Mouse (Mus musculus): ENCODE data around the gene Slc6a16. TPM values are rescaled to one million over a fixed set of nuclear protein-coding genes. Genes with fewer than 3 reads are reported as not detected.

The Slc6a16 gene
- polyA plus RNA-seq (2012; ENCODE audit: insufficient read depth, insufficient read length, low replicate concordance, missing spikeins) = not detected in 2 replicates

DNA sequence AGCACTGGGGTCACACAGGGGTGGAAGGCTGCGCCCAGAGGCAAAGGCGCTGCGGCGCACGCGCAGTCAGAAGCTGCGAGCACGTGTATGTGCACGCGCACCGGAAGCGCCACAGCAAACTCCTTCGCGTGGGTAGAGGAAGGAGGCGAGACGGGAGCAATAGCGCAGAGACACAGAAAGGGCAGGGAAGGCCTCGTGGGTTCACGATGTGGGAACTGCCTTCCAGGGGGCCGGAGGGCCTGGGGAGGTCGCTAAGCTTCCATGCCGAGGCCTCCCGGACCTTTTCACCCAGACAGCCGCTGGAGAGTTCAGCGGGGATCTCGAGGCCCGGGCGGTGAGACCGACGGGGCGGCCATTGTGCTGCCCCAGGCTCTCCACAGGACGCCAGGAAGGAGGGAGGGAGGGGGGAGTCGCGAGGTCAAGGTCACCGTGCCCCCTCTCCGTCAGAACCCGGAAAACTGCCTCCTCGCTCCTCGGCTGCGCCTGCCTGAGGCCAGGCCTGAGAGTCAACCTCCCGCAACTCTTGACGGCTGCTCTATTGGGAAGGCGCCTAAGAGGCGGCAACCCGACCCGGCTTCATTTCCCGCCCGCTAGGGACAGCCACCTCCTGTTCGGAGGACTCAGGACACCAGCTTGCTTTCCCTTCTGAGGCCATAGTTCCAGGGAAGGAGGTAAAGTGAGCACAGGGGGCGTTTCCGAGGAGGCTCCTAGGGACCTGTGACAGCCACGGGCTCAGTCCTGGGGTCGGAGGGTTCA lies at the start of gene Slc6a16:
TSS of gene Slc6a16 (plus strand) at position 453 of the 756 bp plus-strand sequence.
- H3K4me3 ChIP-seq (ENCODE audit: insufficient read depth, low read depth, low read length) = peak within 1 kb of the TSS; percentile 42
- 16% methylated on average over 53 of the region's 53 CpGs for WGBS
- TF ChIP-seq POLR2A (IDR thresholded peaks at IDR 0.05; ENCODE audit: insufficient read depth, low read depth, low read length) = peak; percentile 27; the same call in 1 of the 2 replicates
- no peak for TF ChIP-seq CTCF (IDR thresholded peaks at IDR 0.05; ENCODE audit: insufficient read depth, low read depth, low read length)

DNA sequence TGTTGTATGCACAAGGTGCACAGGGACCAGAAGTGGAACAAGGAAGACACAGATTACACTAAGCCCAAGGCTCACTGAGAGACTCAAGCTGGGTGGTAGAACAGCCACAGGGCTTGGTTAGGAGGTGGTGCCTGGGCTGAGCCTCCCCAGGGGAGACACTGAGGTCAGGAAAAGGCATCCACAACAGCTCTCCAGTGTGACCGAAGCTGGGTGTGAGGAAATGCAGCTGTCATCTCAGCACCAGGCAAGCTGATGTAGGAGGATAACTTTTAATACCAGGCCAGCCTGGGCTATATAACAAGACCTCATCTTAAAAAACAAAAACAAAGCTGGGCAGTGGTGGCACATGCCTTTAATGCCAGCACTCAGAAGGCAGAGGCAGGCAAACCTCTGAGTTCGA lies 49.7 kb upstream of the Slc6a16 start:
- H3K4me1 ChIP-seq (ENCODE audit: control insufficient read depth, insufficient read depth, low read length) = 0 out of 2 replicates have a peak, but pooled peaks cover 6% of the 10 kb centered on the region
- TF ChIP-seq POLR2A (IDR thresholded peaks at IDR 0.05; ENCODE audit: insufficient read depth, low read depth, low read length) (no peak), CTCF (IDR thresholded peaks at IDR 0.05; ENCODE audit: insufficient read depth, low read depth, low read length) (no peak)
- WGBS = 73% methylated on average over 2 of the region's 2 CpGs
- no peak overlapping the region for H3K4me3 ChIP-seq (ENCODE audit: insufficient read depth, low read depth, low read length)
- no peak overlapping the region for H3K27ac ChIP-seq (ENCODE audit: insufficient read depth, low read depth, low read length)

More for the DNA sequence above, at the start of gene Slc6a16:
- Histone ChIP-seq H3K4me1 (ENCODE audit: control insufficient read depth, insufficient read depth, low read length) (peaks cover 9% of the 10 kb centered on the region), H3K27ac (ENCODE audit: insufficient read depth, low read depth, low read length) (no peak within 1 kb of the TSS)

DNA sequence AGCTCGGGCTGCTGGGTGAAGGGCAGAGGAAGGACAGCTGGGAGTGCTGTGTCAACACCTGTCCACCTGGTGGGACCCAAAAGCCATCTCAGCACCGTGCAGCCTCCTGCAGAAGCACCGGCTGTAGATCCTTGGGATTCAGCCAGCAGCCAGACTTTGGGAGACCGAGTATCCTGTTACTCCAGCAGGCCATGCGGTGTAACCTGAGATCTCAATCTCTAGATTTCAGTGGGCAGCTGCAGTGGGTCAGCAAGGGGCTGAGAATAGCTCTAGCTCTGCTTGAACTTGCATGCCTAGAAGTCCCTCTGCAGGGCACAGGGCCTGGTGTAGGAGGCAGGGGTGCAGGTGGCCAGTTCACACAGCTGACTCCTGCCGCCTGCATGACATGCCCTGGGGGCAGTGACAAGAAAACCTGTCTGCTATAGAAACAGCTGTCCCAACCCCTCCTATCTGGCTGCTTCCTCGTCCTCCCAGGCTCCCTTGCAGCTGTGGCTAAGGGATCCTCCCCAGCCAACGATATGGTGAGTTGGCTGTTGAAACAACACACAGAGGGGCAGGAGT lies 49.0 kb upstream of the Slc6a16 start:
- Histone ChIP-seq H3K4me1 (ENCODE audit: control insufficient read depth, insufficient read depth, low read length) (peaks cover 8% of the 10 kb centered on the region; the same call in 1 of the 2 replicates), H3K27ac (ENCODE audit: insufficient read depth, low read depth, low read length) (no peak overlapping the region), H3K4me3 (ENCODE audit: insufficient read depth, low read depth, low read length) (no peak overlapping the region)
- WGBS = 57% methylated on average over 8 of the region's 8 CpGs
- TF ChIP-seq CTCF (IDR thresholded peaks at IDR 0.05; ENCODE audit: insufficient read depth, low read depth, low read length) = no peak
- no peak for TF ChIP-seq POLR2A (IDR thresholded peaks at IDR 0.05; ENCODE audit: insufficient read depth, low read depth, low read length)

DNA sequence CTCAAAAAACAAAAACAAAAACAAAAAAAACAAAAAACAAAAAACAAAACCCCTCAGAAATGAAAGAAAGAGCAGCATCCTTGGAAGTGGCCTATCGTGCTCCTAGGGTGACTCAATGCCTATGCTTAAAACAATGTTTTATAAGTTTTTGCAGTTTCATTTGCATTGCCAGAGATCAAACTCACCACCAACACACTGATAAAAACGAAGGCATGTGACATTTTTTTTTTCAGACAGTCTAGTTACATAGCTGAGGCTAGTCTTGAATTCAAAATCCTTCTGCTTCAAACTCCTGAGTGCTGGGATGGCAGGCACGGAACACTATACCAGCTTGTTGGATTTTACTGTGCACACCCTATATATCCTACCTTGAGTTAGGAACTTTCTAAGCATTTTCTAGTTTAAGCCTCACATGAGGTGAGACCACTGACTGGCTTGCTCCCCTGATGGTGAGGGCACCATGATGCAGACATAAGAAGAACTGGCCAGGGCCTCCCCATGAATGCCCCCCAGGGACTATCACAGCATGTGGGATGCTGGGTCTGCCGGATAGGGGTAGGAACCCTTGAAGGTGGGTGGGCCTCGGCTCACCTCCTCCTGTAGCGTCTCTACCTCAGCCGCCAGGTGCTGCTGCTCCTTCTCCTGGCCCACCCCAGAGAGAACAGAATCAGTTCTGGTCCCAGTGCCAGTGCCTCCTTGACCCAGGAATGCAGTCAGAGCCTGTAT lies 48.1 kb upstream of the Slc6a16 start:
- H3K4me1 ChIP-seq (ENCODE audit: control insufficient read depth, insufficient read depth, low read length) = peaks cover 10% of the 10 kb centered on the region; the same call in 1 of the 2 replicates
- no peak overlapping the region for H3K27ac ChIP-seq (ENCODE audit: insufficient read depth, low read depth, low read length)
- no peak overlapping the region for H3K4me3 ChIP-seq (ENCODE audit: insufficient read depth, low read depth, low read length)
- 87% methylated on average over 7 of the region's 7 CpGs for WGBS
- TF ChIP-seq CTCF (IDR thresholded peaks at IDR 0.05; ENCODE audit: insufficient read depth, low read depth, low read length) (no peak), POLR2A (IDR thresholded peaks at IDR 0.05; ENCODE audit: insufficient read depth, low read depth, low read length) (no peak)

DNA sequence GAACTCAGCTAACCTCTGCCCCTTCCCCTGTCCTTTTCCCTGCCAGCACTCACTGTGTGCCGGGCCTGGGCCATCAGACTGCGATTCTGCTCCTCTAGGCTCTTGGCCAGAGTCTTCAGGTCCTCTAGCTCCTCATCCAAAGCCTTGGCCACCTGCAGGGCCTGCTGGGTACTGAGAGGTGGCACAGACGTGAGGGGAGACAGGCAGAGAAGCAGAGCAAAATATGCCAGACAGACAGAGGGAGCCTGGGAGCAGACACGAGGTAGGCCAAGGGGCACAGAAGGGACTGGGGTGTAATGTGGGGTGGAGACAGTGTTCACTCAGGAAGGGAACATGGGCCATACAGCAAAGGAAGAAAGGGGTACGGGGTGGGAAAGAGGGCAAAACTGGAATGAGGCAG lies 47.5 kb upstream of the Slc6a16 start:
- WGBS = 74% methylated on average over 5 of the region's 5 CpGs
- TF ChIP-seq CTCF (IDR thresholded peaks at IDR 0.05; ENCODE audit: insufficient read depth, low read depth, low read length) = no peak
- no peak for TF ChIP-seq POLR2A (IDR thresholded peaks at IDR 0.05; ENCODE audit: insufficient read depth, low read depth, low read length)
- Histone ChIP-seq H3K27ac (ENCODE audit: insufficient read depth, low read depth, low read length) (no peak overlapping the region), H3K4me1 (ENCODE audit: control insufficient read depth, insufficient read depth, low read length) (peaks cover 10% of the 10 kb centered on the region; the same call in 1 of the 2 replicates), H3K4me3 (ENCODE audit: insufficient read depth, low read depth, low read length) (no peak overlapping the region)

DNA sequence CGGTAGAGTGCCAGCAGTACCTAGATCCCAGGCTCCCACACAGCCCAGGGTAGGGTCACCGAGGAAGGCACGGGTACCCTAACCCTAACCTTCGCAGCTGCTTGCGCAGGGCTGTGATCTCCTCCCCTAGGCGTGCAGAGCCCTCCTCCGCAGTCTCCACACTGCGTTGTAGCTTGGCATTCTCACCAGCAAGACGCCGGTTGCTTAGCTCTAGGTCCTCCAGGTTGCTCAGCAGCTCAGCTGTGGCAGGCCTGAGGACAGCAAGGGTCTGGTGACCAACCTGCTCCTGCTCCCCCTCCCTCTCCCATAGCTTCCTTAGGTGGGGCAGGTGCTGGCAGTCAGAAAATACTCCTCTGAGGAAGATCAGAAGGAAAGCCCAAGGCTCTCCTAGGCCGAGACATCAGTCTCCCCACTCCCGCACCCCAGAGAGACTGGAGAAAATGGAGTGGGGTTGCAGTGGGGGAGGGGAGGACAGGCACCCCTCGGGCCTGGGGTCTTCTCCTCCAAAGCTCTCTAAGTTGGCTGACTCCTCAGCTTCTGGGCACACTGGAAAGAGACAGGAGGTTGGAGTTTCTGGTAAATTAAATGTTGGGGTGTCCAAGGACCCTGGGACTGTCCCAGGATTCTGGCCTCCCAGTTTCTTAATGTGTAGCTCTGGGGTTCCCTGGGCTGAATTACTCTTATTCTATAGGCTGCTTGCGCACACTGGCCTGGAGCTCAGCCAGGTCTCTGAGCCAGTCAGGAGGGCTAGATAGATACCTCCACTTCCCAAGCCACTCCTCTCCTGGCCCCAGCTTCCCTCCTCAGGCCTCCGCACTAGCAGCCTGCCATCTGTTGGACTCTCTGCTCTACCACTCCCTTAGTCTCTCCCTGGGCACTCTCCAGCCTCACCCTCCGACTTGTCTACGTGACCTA lies 46.8 kb upstream of the Slc6a16 start:
- H3K4me3 ChIP-seq (ENCODE audit: insufficient read depth, low read depth, low read length) = no peak overlapping the region
- TF ChIP-seq POLR2A (IDR thresholded peaks at IDR 0.05; ENCODE audit: insufficient read depth, low read depth, low read length) (no peak), CTCF (IDR thresholded peaks at IDR 0.05; ENCODE audit: insufficient read depth, low read depth, low read length) (no peak)
- peaks cover 13% of the 10 kb centered on the region; the same call in 1 of the 2 replicates for H3K4me1 ChIP-seq (ENCODE audit: control insufficient read depth, insufficient read depth, low read length)
- WGBS = 82% methylated on average over 17 of the region's 17 CpGs
- H3K27ac ChIP-seq (ENCODE audit: insufficient read depth, low read depth, low read length) = no peak overlapping the region

DNA sequence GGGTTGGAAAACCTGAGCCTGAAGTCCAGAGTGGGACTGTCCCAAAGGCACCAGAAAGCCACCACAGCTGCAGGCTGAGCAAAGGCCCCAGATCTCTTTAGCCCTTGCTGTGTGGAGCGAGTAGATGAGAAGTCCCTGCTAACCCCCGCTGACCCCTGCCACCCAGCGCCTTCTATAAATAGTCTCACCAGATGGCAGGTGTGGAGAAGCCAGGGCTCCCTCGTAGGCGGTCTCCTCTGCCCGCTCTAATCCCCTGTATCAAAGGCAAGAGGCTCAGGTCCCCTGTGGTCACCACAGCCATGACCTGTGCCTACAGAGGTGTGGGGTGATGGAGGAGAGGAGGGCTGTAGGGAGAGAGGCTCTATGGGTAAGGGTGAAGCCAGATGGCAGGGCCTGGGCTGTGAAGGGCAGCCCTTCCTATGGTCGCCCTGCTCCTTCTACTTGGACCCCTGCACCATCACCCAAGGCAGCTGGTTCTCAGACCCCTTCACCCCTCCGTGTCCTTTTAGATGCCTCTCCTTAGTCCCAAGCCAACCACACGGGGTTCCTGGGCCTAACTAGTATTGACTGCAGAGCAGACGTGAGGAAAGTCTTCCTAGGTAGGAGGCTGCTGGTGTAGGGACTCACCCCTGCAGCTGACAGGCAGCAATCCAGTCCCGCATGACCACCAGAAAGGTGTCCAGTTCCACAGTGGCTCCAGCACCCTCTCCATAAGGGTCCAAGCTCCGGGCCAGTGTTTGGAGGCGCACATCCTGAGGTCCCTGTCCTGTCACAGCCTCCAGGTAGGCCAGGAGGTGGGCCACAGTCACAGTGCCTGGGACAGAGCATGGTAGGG lies 45.3 kb upstream of the Slc6a16 start:
- Histone ChIP-seq H3K4me3 (ENCODE audit: insufficient read depth, low read depth, low read length) (no peak overlapping the region), H3K4me1 (ENCODE audit: control insufficient read depth, insufficient read depth, low read length) (peaks cover 8% of the 10 kb centered on the region; the same call in 1 of the 2 replicates), H3K27ac (ENCODE audit: insufficient read depth, low read depth, low read length) (no peak overlapping the region)
- 79% methylated on average over 13 of the region's 13 CpGs for WGBS
- TF ChIP-seq POLR2A (IDR thresholded peaks at IDR 0.05; ENCODE audit: insufficient read depth, low read depth, low read length) (no peak), CTCF (IDR thresholded peaks at IDR 0.05; ENCODE audit: insufficient read depth, low read depth, low read length) (no peak)
